In the genomic region with DNA sequence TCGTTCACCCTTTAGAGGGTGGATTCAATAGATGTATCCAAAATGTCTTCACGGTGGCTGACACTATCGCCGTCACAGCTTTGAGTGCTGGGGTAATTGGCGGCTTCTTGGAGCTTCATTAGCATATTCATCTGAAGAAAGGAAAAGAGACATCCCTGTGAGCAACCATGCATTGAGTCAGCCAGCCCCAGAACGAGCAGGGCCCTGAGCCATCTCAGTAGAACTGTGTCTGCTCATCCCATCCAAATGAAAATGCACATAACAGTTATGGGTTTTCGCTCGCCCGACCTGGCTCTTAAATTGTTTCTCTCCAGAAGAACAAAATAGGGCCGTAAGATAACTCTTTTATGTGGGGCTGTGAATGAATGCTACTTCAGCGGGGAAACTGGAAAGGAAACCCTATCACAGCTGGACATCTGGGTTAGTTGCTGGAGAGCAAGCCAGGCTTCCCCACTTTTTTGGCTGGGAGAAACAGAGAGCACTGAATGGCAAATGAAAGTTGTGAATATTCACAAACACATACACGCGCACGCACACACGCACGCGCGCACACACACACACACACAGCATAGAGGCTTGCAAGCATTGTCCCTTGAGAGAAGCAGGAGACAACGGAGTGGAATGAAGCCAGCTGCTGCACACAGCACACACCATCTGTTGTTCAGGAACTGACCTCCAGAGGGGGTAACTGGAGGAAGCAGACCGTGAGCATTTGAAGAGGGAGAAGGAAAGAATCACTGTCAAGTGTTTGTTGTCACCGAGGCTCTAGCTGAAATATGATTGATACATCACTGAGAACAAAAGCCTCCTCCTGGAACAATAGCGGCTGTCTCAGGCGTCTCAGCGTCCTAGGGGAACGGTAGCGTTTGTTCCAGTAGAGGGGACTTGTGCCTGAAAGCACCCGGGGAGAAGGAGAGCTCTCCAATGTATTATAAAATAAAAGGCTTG, we compare ENCODE assay signal across 8 mouse cellular contexts.
DNase-seq lines count a peak whose midpoint lies in the region; ATAC-seq and TF ChIP-seq lines count a peak whose summit lies in the region.

No protein-coding gene starts in this region.

- in situ Hi-C loops in Patski (cut with MboI; ENCODE audit: low pct_unique_long_range_greater_than_20kb) = no loop called here

- peak; percentile 38 for TF ChIP-seq CTCF in Patski (IDR thresholded peaks at IDR 0.05)
- peak; percentile 45; the same call in 1 of the 2 replicates for TF ChIP-seq CTCF in cerebellum, adult 2 months (IDR thresholded peaks at IDR 0.05; ENCODE audit: borderline replicate concordance, insufficient read depth, low read depth, low read length)
- peak; percentile 71 for TF ChIP-seq CTCF in forebrain, postnatal 0 days (IDR thresholded peaks at IDR 0.05; ENCODE audit: low read depth)
- peak; percentile 83 for TF ChIP-seq CTCF in midbrain, postnatal 0 days (IDR thresholded peaks at IDR 0.05)
- peak; percentile 28; the same call in 1 of the 2 replicates for TF ChIP-seq CTCF in testis, adult 2 months (IDR thresholded peaks at IDR 0.05; ENCODE audit: control insufficient read depth, insufficient read depth, insufficient replicate concordance, low read depth, low read length)

- DNase-seq in Patski (ENCODE audit: low read depth, low spot score) = no peak
- peak; percentile 89 to 92 for DNase-seq in cerebellum, adult 2 months
- peak; percentile 90 for DNase-seq in forebrain, postnatal 0 days
- DNase-seq in heart, postnatal 36 days = peak; percentile 16 to 44
- peak; percentile 38 for DNase-seq in left cerebral cortex, adult 11 months (ENCODE audit: low spot score)
- DNase-seq in midbrain, postnatal 0 days (ENCODE audit: low spot score) = peak; percentile 94

- no peak for ATAC-seq in Patski
- peak; percentile 91 for ATAC-seq in forebrain, postnatal 0 days
- ATAC-seq in midbrain, postnatal 0 days (ENCODE audit: low FRiP score) = peak; percentile 92
- ATAC-seq in CD4-positive, CD25-positive, alpha-beta regulatory T cell, adult 4 months = no peak

- peaks cover 20% of the 10 kb centered on the region for H3K4me1 ChIP-seq in cerebellum, adult 2 months (ENCODE audit: control insufficient read depth, insufficient read depth, low read length)
- peaks cover 16% of the 10 kb centered on the region for H3K4me1 ChIP-seq in forebrain, postnatal 0 days (ENCODE audit: insufficient read depth)
- no peaks in the 10 kb centered on the region for H3K4me1 ChIP-seq in midbrain, postnatal 0 days (ENCODE audit: insufficient read depth, low read length)
- H3K4me1 ChIP-seq in testis, adult 2 months (ENCODE audit: control insufficient read depth, insufficient read depth, low read length) = peaks cover 2% of the 10 kb centered on the region; the same call in 1 of the 2 replicates

- peak overlapping the region; percentile 45 for H3K4me2 ChIP-seq in forebrain, postnatal 0 days (ENCODE audit: low read depth)
- H3K4me2 ChIP-seq in midbrain, postnatal 0 days (ENCODE audit: low read depth, low read length, poor library complexity, severe bottlenecking) = peak overlapping the region; percentile 39

- H3K9me3 ChIP-seq in forebrain, postnatal 0 days (ENCODE audit: low read length) = no peaks in the 10 kb centered on the region
- no peaks in the 10 kb centered on the region for H3K9me3 ChIP-seq in midbrain, postnatal 0 days (ENCODE audit: low read length)

- peak overlapping the region; percentile 45 for H3K9ac ChIP-seq in forebrain, postnatal 0 days
- H3K9ac ChIP-seq in midbrain, postnatal 0 days (replicated peaks; ENCODE audit: low read length, poor library complexity, severe bottlenecking) = 0 out of 2 replicates have a peak overlapping the region, but pooled peaks have one; percentile 1

- 6% methylated on average over 27 of the region's 27 CpGs for WGBS in cerebellum, adult 2 months
- 7% methylated on average over 27 of the region's 27 CpGs for WGBS in forebrain, postnatal 0 days
- WGBS in midbrain, postnatal 0 days = 11% methylated on average over 27 of the region's 27 CpGs

- peak overlapping the region; percentile 41 for H3K4me3 ChIP-seq in cerebellum, adult 2 months (replicated peaks; ENCODE audit: insufficient read depth, low read depth, low read length)
- peak overlapping the region; percentile 24 for H3K4me3 ChIP-seq in forebrain, postnatal 0 days (ENCODE audit: low read depth, low read length)
- H3K4me3 ChIP-seq in midbrain, postnatal 0 days (ENCODE audit: low read depth, low read length) = peak overlapping the region; percentile 16; the same call in 1 of the 2 replicates
- H3K4me3 ChIP-seq in testis, adult 2 months (ENCODE audit: control insufficient read depth, low read depth, low read length) = no peak overlapping the region

- CTCF ChIA-PET in Patski (lab: Charles Lee) = no interaction called here

- H3K36me3 ChIP-seq in forebrain, postnatal 0 days (ENCODE audit: insufficient read depth) = peaks cover 5% of the 10 kb centered on the region; the same call in 1 of the 2 replicates
- no peaks in the 10 kb centered on the region; the same call in 1 of the 2 replicates for H3K36me3 ChIP-seq in midbrain, postnatal 0 days (ENCODE audit: insufficient read depth, low read length)
- H3K36me3 ChIP-seq in testis, adult 2 months (ENCODE audit: control insufficient read depth, insufficient read depth, low read length) = no peaks in the 10 kb centered on the region

- peak overlapping the region; percentile 65 for H3K27ac ChIP-seq in cerebellum, adult 2 months (ENCODE audit: insufficient read depth, low read length)
- peak overlapping the region; percentile 89 for H3K27ac ChIP-seq in forebrain, postnatal 0 days (ENCODE audit: low read depth, low read length)
- peak overlapping the region; percentile 70 for H3K27ac ChIP-seq in midbrain, postnatal 0 days (ENCODE audit: low read depth, low read length)
- H3K27ac ChIP-seq in testis, adult 2 months (ENCODE audit: control insufficient read depth, insufficient read depth, low read depth, low read length) = no peak overlapping the region

- no peaks in the 10 kb centered on the region for H3K27me3 ChIP-seq in Patski
- no peaks in the 10 kb centered on the region for H3K27me3 ChIP-seq in cerebellum, adult 2 months (ENCODE audit: control insufficient read depth, insufficient read depth, low read length)
- no peaks in the 10 kb centered on the region for H3K27me3 ChIP-seq in forebrain, postnatal 0 days (ENCODE audit: insufficient read depth, low read length)
- no peaks in the 10 kb centered on the region for H3K27me3 ChIP-seq in midbrain, postnatal 0 days (ENCODE audit: insufficient read depth, low read length)
- no peaks in the 10 kb centered on the region for H3K27me3 ChIP-seq in testis, adult 2 months (ENCODE audit: control insufficient read depth, insufficient read depth, low read length)

- POLR2A ChIA-PET in Patski (lab: Charles Lee) = no interaction called here

- intact Hi-C loops in heart, postnatal 36 days (cut with DNase I) = no loop called here

- TF ChIP-seq POLR2A in cerebellum, adult 2 months (IDR thresholded peaks at IDR 0.05; ENCODE audit: borderline replicate concordance, insufficient read depth, low read length) = peak; percentile 9; the same call in 1 of the 2 replicates
- TF ChIP-seq POLR2A in testis, adult 2 months (IDR thresholded peaks at IDR 0.05; ENCODE audit: control insufficient read depth, low read depth, low read length) = no peak

Comparison
In these comparisons a context has a peak if more than half of its experiments do, and no peak if none do; other contexts are left out.
1. ATAC-seq: peak in forebrain, postnatal 0 days (single experiment) and midbrain, postnatal 0 days (single experiment); none in Patski (single experiment) and CD4-positive, CD25-positive, alpha-beta regulatory T cell, adult 4 months (single experiment).
2. CTCF ChIP-seq: peak in every context shown above with its lines; median percentile 83 in midbrain, postnatal 0 days; 71 in forebrain, postnatal 0 days; 45 in cerebellum, adult 2 months; 38 in Patski; 28 in testis, adult 2 months.